Mouse (Mus musculus): ENCODE results near the gene Nt5c2. TPM values are rescaled to one million over a fixed set of nuclear protein-coding genes. Genes with fewer than 3 reads are reported as not detected.

Gene Nt5c2
- polyA plus RNA-seq, 1 experiment from 2014 or later: 118 TPM

GRCm38 (mm10) chr19:46955630-46956029 is 59.3 kb downstream of the Nt5c2 start:
- Histone ChIP-seq H3K4me1 (replicated peaks) (peaks cover 46% of the 10 kb centered on the region), H3K9me3 (replicated peaks) (no peaks in the 10 kb centered on the region)
- WGBS: 94% methylated on average over 4 of the region's 4 CpGs

DNA sequence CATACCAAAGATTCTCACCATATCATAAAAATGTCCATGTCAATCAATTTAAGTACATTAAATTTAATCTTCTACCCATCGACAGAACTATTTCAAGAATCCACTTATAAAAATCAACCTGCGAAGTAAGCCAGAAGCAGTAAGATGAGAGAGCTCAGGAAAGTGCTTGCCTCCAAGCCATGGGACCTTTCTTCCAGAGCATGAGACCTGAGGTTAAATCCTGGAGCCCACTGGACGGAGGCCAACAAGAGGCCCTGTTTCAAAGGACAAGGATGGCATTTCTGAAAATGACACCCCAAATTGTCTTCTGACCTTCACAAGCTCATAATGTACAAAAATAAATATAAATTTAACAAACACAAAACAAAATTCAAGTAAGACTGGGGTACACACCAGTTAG is 61.4 kb downstream of the Nt5c2 start:
- Histone ChIP-seq H3K4me3 (no peak overlapping the region), H3K4me2 (no peak overlapping the region), H3K4me1 (replicated peaks) (peaks cover 26% of the 10 kb centered on the region), H3K27ac (no peak overlapping the region), H3K27me3 (no peaks in the 10 kb centered on the region), H3K9ac (no peak overlapping the region), H3K36me3 (peaks cover 23% of the 10 kb centered on the region), H3K9me3 (replicated peaks) (no peaks in the 10 kb centered on the region)
- WGBS: 57% methylated on average over 3 of the region's 3 CpGs
- ATAC-seq (replicated peaks; ENCODE audit: insufficient number of reproducible peaks, insufficient read depth, low FRiP score, low read depth): no peak

More at GRCm38 (mm10) chr19:46955630-46956029, 59.3 kb downstream of the Nt5c2 start:
- H3K27me3 ChIP-seq: no peaks in the 10 kb centered on the region
- H3K36me3 ChIP-seq: peaks cover 5% of the 10 kb centered on the region
- no peak for ATAC-seq (replicated peaks; ENCODE audit: insufficient number of reproducible peaks, insufficient read depth, low FRiP score, low read depth)
- no peak overlapping the region for H3K27ac ChIP-seq
- no peak overlapping the region for H3K4me3 ChIP-seq
- H3K9ac ChIP-seq: no peak overlapping the region
- no peak overlapping the region for H3K4me2 ChIP-seq

DNA sequence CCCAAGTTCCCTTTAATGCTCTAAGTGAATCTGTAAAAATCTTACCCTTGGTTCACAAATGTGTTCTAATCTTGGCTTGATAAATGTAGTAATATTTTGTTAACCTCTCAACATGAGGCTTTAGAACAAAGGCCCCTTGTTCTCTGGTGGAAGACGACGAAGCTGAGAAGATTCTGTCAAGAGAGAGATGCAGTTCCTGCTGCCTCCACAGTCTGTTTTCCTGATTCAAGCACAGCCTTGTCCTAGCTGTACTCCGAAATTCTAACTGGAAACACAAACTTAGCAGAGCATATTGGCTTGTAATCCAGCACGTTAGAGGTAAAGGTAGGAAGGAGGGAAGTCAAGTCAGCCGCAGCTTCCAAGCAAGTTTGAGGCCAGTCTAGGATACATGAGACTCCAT is 62.0 kb downstream of the Nt5c2 start:
- WGBS: 63% methylated on average over 5 of the region's 5 CpGs
- Histone ChIP-seq H3K27me3 (no peaks in the 10 kb centered on the region), H3K9me3 (replicated peaks) (no peaks in the 10 kb centered on the region), H3K4me1 (replicated peaks) (peaks cover 22% of the 10 kb centered on the region), H3K9ac (no peak overlapping the region), H3K4me2 (no peak overlapping the region), H3K27ac (peak overlapping the region; percentile 35; the same call in 1 of the 2 replicates), H3K4me3 (no peak overlapping the region), H3K36me3 (peaks cover 26% of the 10 kb centered on the region)
- ATAC-seq (replicated peaks; ENCODE audit: insufficient number of reproducible peaks, insufficient read depth, low FRiP score, low read depth): no peak

GRCm38 (mm10) chr19:46944341-46944740 is 70.6 kb downstream of the Nt5c2 start:
- Histone ChIP-seq H3K27me3 (no peaks in the 10 kb centered on the region), H3K27ac (no peak overlapping the region), H3K36me3 (peaks cover 22% of the 10 kb centered on the region), H3K4me2 (no peak overlapping the region), H3K4me1 (replicated peaks) (no peaks in the 10 kb centered on the region; the same call in 1 of the 2 replicates), H3K4me3 (no peak overlapping the region), H3K9ac (no peak overlapping the region), H3K9me3 (replicated peaks) (no peaks in the 10 kb centered on the region)
- 82% methylated on average over 6 of the region's 6 CpGs for WGBS
- no peak for ATAC-seq (replicated peaks; ENCODE audit: insufficient number of reproducible peaks, insufficient read depth, low FRiP score, low read depth)

DNA sequence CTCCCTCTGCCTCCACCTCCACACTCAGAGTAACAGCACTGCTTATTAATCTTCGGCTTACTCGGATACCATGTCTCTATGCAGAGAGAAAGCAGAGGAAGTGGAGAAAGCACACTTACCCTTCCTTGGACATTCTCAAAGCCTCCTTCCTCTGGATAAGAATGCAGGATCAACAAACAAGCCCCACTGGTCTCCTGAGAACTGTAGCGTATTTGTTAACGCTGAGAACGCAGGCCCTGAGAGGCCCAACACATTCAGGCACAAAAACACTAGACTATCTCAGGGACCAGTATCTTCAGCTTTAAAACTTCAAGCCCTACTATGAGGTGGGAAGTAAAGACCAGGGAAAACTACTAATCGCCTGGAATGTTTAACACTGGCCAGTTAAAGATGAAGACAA is 77.8 kb downstream of the Nt5c2 start:
- 21% methylated on average over 6 of the region's 6 CpGs for WGBS
- peak overlapping the region; percentile 77 for H3K27ac ChIP-seq
- ATAC-seq (replicated peaks; ENCODE audit: insufficient number of reproducible peaks, insufficient read depth, low FRiP score, low read depth): 0 out of 2 replicates have a peak, but pooled peaks have one; percentile 47
- H3K27me3 ChIP-seq: no peaks in the 10 kb centered on the region
- 0 out of 2 replicates have a peak overlapping the region, but pooled peaks have one; percentile 21 for H3K9ac ChIP-seq
- no peak overlapping the region for H3K4me3 ChIP-seq
- H3K36me3 ChIP-seq: no peaks in the 10 kb centered on the region
- H3K9me3 ChIP-seq (replicated peaks): no peaks in the 10 kb centered on the region
- peaks cover 35% of the 10 kb centered on the region for H3K4me1 ChIP-seq (replicated peaks)
- H3K4me2 ChIP-seq: peak overlapping the region; percentile 32; the same call in 1 of the 2 replicates

DNA sequence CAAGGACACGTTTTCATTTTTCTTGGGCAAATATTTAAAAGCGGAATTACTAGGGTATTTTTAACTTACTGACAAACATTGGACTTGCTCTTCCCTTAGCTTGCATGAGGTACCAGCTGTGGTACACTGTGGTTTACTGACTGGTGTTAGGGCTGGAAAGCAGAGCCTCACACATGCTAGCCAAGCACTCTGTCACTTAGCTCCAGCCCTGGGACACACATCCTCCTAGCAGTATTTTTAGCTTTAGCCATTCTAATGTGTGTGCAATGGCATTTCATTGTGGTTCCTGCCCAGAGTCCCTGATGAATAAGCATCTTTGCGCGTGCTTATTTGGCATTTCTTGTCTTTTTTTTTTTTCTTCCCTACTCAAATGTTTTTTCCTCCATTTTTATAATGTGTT is 80.9 kb downstream of the Nt5c2 start:
- ATAC-seq (replicated peaks; ENCODE audit: insufficient number of reproducible peaks, insufficient read depth, low FRiP score, low read depth): 0 out of 2 replicates have a peak, but pooled peaks have one; percentile 25
- peaks cover 54% of the 10 kb centered on the region for H3K4me1 ChIP-seq (replicated peaks)

DNA sequence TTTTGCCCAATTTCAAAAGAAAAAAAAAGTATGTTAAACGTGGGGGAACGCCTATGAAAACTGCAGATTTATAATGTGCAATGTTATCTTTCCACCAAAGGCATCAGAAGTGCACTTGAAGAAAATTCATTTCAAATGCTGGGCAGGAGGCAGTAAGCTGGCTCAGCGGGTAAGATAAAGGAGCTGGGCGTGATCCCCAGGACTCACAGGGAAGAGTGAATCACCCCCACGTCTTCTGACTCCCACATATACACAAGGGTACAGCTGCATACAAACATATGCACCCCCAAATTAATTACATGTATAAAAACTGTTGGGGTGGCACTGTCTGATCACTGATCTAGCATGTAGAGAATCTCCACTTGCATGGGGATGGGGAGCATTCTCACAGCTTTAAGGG is 82.3 kb downstream of the Nt5c2 start:
- no peaks in the 10 kb centered on the region for H3K36me3 ChIP-seq
- H3K4me1 ChIP-seq (replicated peaks): peaks cover 63% of the 10 kb centered on the region
- no peak overlapping the region for H3K9ac ChIP-seq
- peak overlapping the region; percentile 60; the same call in 1 of the 2 replicates for H3K27ac ChIP-seq
- no peak for ATAC-seq (replicated peaks; ENCODE audit: insufficient number of reproducible peaks, insufficient read depth, low FRiP score, low read depth)
- WGBS: 64% methylated on average over 5 of the region's 5 CpGs
- no peak overlapping the region for H3K4me3 ChIP-seq
- H3K9me3 ChIP-seq (replicated peaks): no peaks in the 10 kb centered on the region
- no peak overlapping the region for H3K4me2 ChIP-seq
- H3K27me3 ChIP-seq: no peaks in the 10 kb centered on the region

More for the DNA sequence above, 80.9 kb downstream of the Nt5c2 start:
- Histone ChIP-seq H3K27ac (peak overlapping the region; percentile 60), H3K9me3 (replicated peaks) (no peaks in the 10 kb centered on the region), H3K4me2 (no peak overlapping the region), H3K27me3 (no peaks in the 10 kb centered on the region), H3K4me3 (no peak overlapping the region), H3K9ac (no peak overlapping the region), H3K36me3 (no peaks in the 10 kb centered on the region)
- WGBS: 66% methylated on average over 4 of the region's 4 CpGs

DNA sequence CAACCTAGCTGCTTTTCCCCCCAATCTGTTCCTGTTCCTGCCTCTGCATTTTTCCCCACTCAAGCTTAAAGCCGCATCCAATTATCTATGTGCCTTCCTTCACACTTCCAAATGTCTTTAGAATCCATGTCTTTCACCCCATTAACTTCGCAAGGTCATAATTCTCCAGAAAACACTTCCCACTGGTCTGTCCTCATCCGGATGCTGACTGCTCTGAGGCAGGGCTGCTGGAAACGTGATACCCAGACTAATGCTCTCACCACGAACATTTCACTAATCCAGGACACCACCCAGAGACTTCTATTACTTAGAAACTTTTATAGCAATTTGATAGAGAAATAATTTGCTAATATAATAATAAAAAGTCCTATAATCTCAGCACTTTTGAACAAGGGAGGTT is 84.9 kb downstream of the Nt5c2 start:
- Histone ChIP-seq H3K27me3 (no peaks in the 10 kb centered on the region), H3K9ac (no peak overlapping the region), H3K9me3 (replicated peaks) (no peaks in the 10 kb centered on the region), H3K27ac (peak overlapping the region; percentile 83), H3K4me2 (no peak overlapping the region), H3K36me3 (no peaks in the 10 kb centered on the region), H3K4me3 (no peak overlapping the region), H3K4me1 (replicated peaks) (peaks cover 71% of the 10 kb centered on the region)
- 71% methylated on average over 5 of the region's 5 CpGs for WGBS
- no peak for ATAC-seq (replicated peaks; ENCODE audit: insufficient number of reproducible peaks, insufficient read depth, low FRiP score, low read depth)

GRCm38 (mm10) chr19:46929044-46929587 is 85.8 kb downstream of the Nt5c2 start:
- Histone ChIP-seq H3K4me2 (peak overlapping the region; percentile 45), H3K9me3 (replicated peaks) (no peaks in the 10 kb centered on the region), H3K4me1 (replicated peaks) (peaks cover 67% of the 10 kb centered on the region), H3K36me3 (no peaks in the 10 kb centered on the region), H3K27me3 (no peaks in the 10 kb centered on the region), H3K9ac (no peak overlapping the region), H3K27ac (peak overlapping the region; percentile 83), H3K4me3 (no peak overlapping the region)
- peak; percentile 70 for ATAC-seq (replicated peaks; ENCODE audit: insufficient number of reproducible peaks, insufficient read depth, low FRiP score, low read depth)
- 21% methylated on average over 6 of the region's 6 CpGs for WGBS

- WGBS: 37% methylated on average over 4 of the region's 4 CpGs
- H3K4me3 ChIP-seq: no peak overlapping the region
- H3K27ac ChIP-seq: peak overlapping the region; percentile 83
- no peaks in the 10 kb centered on the region for H3K27me3 ChIP-seq
- no peak overlapping the region for H3K4me2 ChIP-seq
- H3K9me3 ChIP-seq (replicated peaks): no peaks in the 10 kb centered on the region
- no peaks in the 10 kb centered on the region for H3K36me3 ChIP-seq
- ATAC-seq (replicated peaks; ENCODE audit: insufficient number of reproducible peaks, insufficient read depth, low FRiP score, low read depth): no peak
- no peak overlapping the region for H3K9ac ChIP-seq
- peaks cover 58% of the 10 kb centered on the region for H3K4me1 ChIP-seq (replicated peaks)
These were observed 86.8 kb downstream of the Nt5c2 start for GRCm38 (mm10) chr19:46928136-46928535.

- peak overlapping the region; percentile 19; the same call in 1 of the 2 replicates for H3K4me2 ChIP-seq
- H3K4me1 ChIP-seq (replicated peaks): peaks cover 50% of the 10 kb centered on the region
- H3K4me3 ChIP-seq: no peak overlapping the region
- no peaks in the 10 kb centered on the region for H3K27me3 ChIP-seq
- H3K36me3 ChIP-seq: no peaks in the 10 kb centered on the region
- H3K9ac ChIP-seq: no peak overlapping the region
- H3K9me3 ChIP-seq (replicated peaks): no peaks in the 10 kb centered on the region
- WGBS: 29% methylated on average over 5 of the region's 5 CpGs
- no peak for ATAC-seq (replicated peaks; ENCODE audit: insufficient number of reproducible peaks, insufficient read depth, low FRiP score, low read depth)
- H3K27ac ChIP-seq: peak overlapping the region; percentile 25
These were observed 88.0 kb downstream of the Nt5c2 start for GRCm38 (mm10) chr19:46926951-46927350.

GRCm38 (mm10) chr19:46926357-46926756 is 88.6 kb downstream of the Nt5c2 start:
- H3K4me3 ChIP-seq: no peak overlapping the region
- ATAC-seq (replicated peaks; ENCODE audit: insufficient number of reproducible peaks, insufficient read depth, low FRiP score, low read depth): no peak
- no peak overlapping the region for H3K9ac ChIP-seq
- peak overlapping the region; percentile 25; the same call in 1 of the 2 replicates for H3K27ac ChIP-seq
- H3K4me2 ChIP-seq: no peak overlapping the region
- H3K27me3 ChIP-seq: no peaks in the 10 kb centered on the region
- no peaks in the 10 kb centered on the region for H3K36me3 ChIP-seq
- H3K4me1 ChIP-seq (replicated peaks): peaks cover 44% of the 10 kb centered on the region
- 47% methylated on average over 4 of the region's 4 CpGs for WGBS
- no peaks in the 10 kb centered on the region for H3K9me3 ChIP-seq (replicated peaks)

Measured in heart, embryonic 15.5 days (tissue).